Mouse (Mus musculus): ENCODE measurements around the gene Ccdc83. TPM values are rescaled to one million over a fixed set of nuclear protein-coding genes. Genes with fewer than 3 reads are reported as not detected.

The Ccdc83 gene
- polyA plus RNA-seq, 1 experiment from 2014 or later, result not detected

DNA sequence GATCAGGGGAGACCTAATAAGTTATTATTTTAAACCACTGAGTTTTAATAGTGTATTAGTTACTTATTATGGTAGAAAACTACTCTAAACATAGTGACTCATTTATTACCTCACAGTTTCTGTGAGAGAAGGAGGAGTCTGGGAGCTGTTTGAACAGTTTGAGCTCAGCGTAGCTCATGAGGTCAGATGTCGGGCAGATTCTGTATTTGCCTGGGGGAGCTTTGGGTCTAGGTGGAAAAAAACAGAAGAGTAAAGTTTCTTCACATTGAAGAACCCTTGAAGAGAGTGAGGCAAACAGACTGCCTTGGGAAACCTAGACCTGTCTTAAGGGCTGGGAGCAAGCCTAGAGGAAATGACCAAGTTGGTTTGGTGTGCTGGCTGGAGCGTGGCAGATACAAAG, 11.7 kb upstream of the Ccdc83 start:
- H3K36me3 ChIP-seq (ENCODE audit: control insufficient read depth, insufficient read depth, low read length), result no peaks in the 10 kb centered on the region
- no peak overlapping the region for H3K4me3 ChIP-seq (ENCODE audit: low read depth, low read length)
- H3K9me3 ChIP-seq (ENCODE audit: control insufficient read depth, low read depth, low read length), result no peaks in the 10 kb centered on the region
- no peaks in the 10 kb centered on the region for H3K27me3 ChIP-seq (ENCODE audit: control insufficient read depth, insufficient read depth, low read length)
- no peak overlapping the region for H3K4me2 ChIP-seq (replicated peaks; ENCODE audit: low read depth, low read length)
- no peak overlapping the region for H3K9ac ChIP-seq (replicated peaks; ENCODE audit: low read depth, low read length)
- ATAC-seq (ENCODE audit: insufficient number of reproducible peaks, insufficient read depth, low FRiP score, low read depth), result no peak
- 61% methylated on average over 3 of the region's 3 CpGs for WGBS
- peaks cover 4% of the 10 kb centered on the region; the same call in 1 of the 2 replicates for H3K4me1 ChIP-seq (ENCODE audit: control insufficient read depth, insufficient read depth, low read length)
- H3K27ac ChIP-seq (ENCODE audit: low read length), result no peak overlapping the region

DNA sequence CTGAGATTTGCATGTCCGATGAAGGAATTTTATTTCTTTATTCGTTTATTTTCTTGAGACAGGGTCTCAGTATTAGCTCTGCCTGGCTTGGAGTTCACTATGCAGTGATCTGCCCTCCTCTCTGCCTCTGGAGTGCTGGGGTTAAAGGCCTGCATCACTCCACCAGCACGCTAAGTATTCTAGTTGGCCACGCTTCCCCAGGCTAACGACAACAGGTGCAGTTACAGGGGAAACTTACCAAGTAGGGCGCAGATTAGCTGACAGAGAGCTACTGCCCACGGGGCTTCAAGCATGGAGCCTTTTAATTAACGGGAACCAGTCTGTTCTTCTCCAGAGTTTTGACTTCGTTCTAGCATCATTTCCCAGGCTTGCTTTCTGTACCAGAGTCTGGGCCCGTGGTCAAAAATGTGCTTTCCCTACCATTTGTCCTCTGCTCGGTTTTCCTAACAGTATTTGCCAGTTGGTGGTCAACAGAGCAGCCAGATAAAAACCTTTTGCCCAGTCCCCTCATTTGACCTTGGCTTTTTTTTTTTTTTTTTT, 9.1 kb upstream of the Ccdc83 start:
- no peak overlapping the region for H3K9ac ChIP-seq (replicated peaks; ENCODE audit: low read depth, low read length)
- no peaks in the 10 kb centered on the region for H3K36me3 ChIP-seq (ENCODE audit: control insufficient read depth, insufficient read depth, low read length)
- H3K4me2 ChIP-seq (replicated peaks; ENCODE audit: low read depth, low read length), result no peak overlapping the region
- no peaks in the 10 kb centered on the region for H3K4me1 ChIP-seq (ENCODE audit: control insufficient read depth, insufficient read depth, low read length)
- ATAC-seq (ENCODE audit: insufficient number of reproducible peaks, insufficient read depth, low FRiP score, low read depth), result no peak
- H3K4me3 ChIP-seq (ENCODE audit: low read depth, low read length), result no peak overlapping the region
- 62% methylated on average over 11 of the region's 11 CpGs for WGBS
- H3K9me3 ChIP-seq (ENCODE audit: control insufficient read depth, low read depth, low read length), result no peaks in the 10 kb centered on the region
- H3K27me3 ChIP-seq (ENCODE audit: control insufficient read depth, insufficient read depth, low read length), result no peaks in the 10 kb centered on the region
- H3K27ac ChIP-seq (ENCODE audit: low read length), result no peak overlapping the region

DNA sequence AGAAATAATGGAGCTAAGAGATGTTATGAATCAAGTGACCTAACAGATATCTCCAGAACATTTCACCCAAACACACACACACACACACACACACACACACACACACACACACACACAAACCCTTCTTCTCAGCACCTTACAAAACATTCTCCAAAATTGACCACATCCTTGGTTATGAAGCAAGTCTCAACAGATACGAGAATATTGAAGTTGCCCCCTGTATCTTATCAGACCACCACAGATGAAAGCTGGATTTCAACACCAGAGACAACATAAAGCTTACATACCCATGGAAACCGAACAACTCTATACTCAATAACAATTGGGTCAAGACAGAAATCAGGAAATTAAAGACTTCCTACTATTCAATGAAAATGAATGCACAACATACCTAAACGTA, 4.6 kb upstream of the Ccdc83 start:
- 73% methylated on average over 3 of the region's 3 CpGs for WGBS
- no peak for ATAC-seq (ENCODE audit: insufficient number of reproducible peaks, insufficient read depth, low FRiP score, low read depth)
- H3K27ac ChIP-seq (ENCODE audit: low read length), result no peak overlapping the region
- no peak overlapping the region for H3K9ac ChIP-seq (replicated peaks; ENCODE audit: low read depth, low read length)
- H3K27me3 ChIP-seq (ENCODE audit: control insufficient read depth, insufficient read depth, low read length), result no peaks in the 10 kb centered on the region
- H3K36me3 ChIP-seq (ENCODE audit: control insufficient read depth, insufficient read depth, low read length), result no peaks in the 10 kb centered on the region
- no peaks in the 10 kb centered on the region for H3K4me1 ChIP-seq (ENCODE audit: control insufficient read depth, insufficient read depth, low read length)
- no peak overlapping the region for H3K4me3 ChIP-seq (ENCODE audit: low read depth, low read length)
- no peaks in the 10 kb centered on the region for H3K9me3 ChIP-seq (ENCODE audit: control insufficient read depth, low read depth, low read length)
- H3K4me2 ChIP-seq (replicated peaks; ENCODE audit: low read depth, low read length), result no peak overlapping the region

DNA sequence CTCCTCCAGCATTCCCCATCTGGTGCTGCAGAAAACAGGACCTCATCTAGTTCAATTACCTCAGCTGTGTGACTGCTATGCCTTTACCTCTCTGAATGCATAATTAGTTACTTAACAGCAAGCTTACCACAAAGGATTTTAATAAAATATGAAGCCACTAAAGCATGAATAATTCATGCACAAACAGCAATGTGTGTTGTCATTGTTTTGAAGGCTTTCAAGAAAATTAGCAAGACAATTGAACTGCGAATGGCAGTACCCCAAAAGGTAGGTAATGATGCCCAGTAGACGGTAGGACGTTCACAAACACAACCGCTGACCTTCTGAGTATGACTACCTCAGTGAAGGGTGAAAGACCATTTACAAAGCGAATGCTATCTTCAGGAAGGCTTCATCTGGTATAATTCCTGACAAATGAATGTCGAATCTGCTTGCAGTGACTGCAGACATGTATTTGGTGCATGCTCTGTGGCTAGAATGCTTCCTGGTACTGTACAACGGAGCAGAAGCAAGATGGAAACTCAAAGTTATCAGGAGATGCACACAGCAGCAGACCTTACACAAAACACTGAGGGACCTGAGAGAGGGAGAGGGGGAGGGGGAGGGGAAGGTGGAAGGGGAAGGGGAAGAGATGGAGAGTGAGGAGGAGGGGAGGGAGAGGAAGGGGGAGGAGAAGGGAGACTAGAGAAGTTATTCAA, 3.5 kb downstream of the Ccdc83 start:
- no peak overlapping the region for H3K9ac ChIP-seq (replicated peaks; ENCODE audit: low read depth, low read length)
- WGBS, result 38% methylated on average over 7 of the region's 7 CpGs
- H3K4me1 ChIP-seq (ENCODE audit: control insufficient read depth, insufficient read depth, low read length), result no peaks in the 10 kb centered on the region
- no peak for ATAC-seq (ENCODE audit: insufficient number of reproducible peaks, insufficient read depth, low FRiP score, low read depth)
- H3K4me2 ChIP-seq (replicated peaks; ENCODE audit: low read depth, low read length), result no peak overlapping the region
- no peaks in the 10 kb centered on the region for H3K27me3 ChIP-seq (ENCODE audit: control insufficient read depth, insufficient read depth, low read length)
- H3K36me3 ChIP-seq (ENCODE audit: control insufficient read depth, insufficient read depth, low read length), result no peaks in the 10 kb centered on the region
- H3K4me3 ChIP-seq (ENCODE audit: low read depth, low read length), result no peak overlapping the region
- H3K9me3 ChIP-seq (ENCODE audit: control insufficient read depth, low read depth, low read length), result no peaks in the 10 kb centered on the region
- H3K27ac ChIP-seq (ENCODE audit: low read length), result no peak overlapping the region

DNA sequence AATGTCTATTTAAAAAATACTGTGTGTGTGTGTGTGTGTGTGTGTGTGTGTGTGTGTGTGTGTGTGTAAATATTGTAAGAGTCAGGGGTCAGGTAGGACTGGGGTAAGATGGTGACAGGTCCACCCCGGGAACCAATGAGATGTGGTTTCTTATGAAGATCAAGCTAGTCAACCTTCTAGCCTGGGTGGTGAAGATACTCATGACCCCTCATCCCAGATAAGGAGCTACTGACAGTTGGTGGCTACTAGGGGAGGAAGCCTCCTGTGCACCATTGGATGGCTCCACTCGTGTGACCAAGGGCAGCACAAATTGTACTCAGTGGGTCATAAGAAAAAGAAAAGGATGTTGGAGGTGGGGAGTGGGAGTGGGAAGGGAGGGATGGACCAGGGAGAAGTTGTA, 5.7 kb downstream of the Ccdc83 start:
- H3K27ac ChIP-seq (ENCODE audit: low read length), result no peak overlapping the region
- no peak overlapping the region for H3K4me2 ChIP-seq (replicated peaks; ENCODE audit: low read depth, low read length)
- no peaks in the 10 kb centered on the region for H3K9me3 ChIP-seq (ENCODE audit: control insufficient read depth, low read depth, low read length)
- H3K36me3 ChIP-seq (ENCODE audit: control insufficient read depth, insufficient read depth, low read length), result no peaks in the 10 kb centered on the region
- H3K4me1 ChIP-seq (ENCODE audit: control insufficient read depth, insufficient read depth, low read length), result no peaks in the 10 kb centered on the region
- 79% methylated on average over 2 of the region's 2 CpGs for WGBS
- H3K9ac ChIP-seq (replicated peaks; ENCODE audit: low read depth, low read length), result no peak overlapping the region
- ATAC-seq (ENCODE audit: insufficient number of reproducible peaks, insufficient read depth, low FRiP score, low read depth), result no peak
- no peaks in the 10 kb centered on the region for H3K27me3 ChIP-seq (ENCODE audit: control insufficient read depth, insufficient read depth, low read length)
- H3K4me3 ChIP-seq (ENCODE audit: low read depth, low read length), result no peak overlapping the region

DNA sequence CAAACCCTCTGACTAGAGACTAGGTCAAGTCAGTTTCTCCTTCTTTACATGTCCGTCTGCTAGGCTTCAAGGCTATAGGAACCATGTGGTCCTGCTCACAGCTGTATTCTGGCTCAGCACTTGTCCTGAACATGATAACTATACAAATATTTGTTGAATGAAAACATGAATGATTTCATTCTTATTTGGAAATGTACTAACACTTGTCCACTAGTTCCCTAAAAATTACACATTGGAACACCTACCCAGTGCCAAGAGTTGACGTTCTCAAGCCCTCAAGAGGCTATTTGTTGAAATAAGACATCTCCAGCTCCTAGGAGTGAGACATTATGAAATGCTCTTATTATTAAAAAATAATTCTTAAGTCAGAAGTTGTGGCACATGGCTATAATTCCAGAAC, 6.9 kb downstream of the Ccdc83 start:
- Histone ChIP-seq H3K27ac (ENCODE audit: low read length) (no peak overlapping the region), H3K9ac (replicated peaks; ENCODE audit: low read depth, low read length) (no peak overlapping the region), H3K4me3 (ENCODE audit: low read depth, low read length) (no peak overlapping the region), H3K27me3 (ENCODE audit: control insufficient read depth, insufficient read depth, low read length) (no peaks in the 10 kb centered on the region), H3K9me3 (ENCODE audit: control insufficient read depth, low read depth, low read length) (no peaks in the 10 kb centered on the region), H3K36me3 (ENCODE audit: control insufficient read depth, insufficient read depth, low read length) (no peaks in the 10 kb centered on the region), H3K4me1 (ENCODE audit: control insufficient read depth, insufficient read depth, low read length) (no peaks in the 10 kb centered on the region), H3K4me2 (replicated peaks; ENCODE audit: low read depth, low read length) (no peak overlapping the region)
- WGBS, result 65% methylated on average over 2 of the region's 2 CpGs
- ATAC-seq (ENCODE audit: insufficient number of reproducible peaks, insufficient read depth, low FRiP score, low read depth), result no peak

DNA sequence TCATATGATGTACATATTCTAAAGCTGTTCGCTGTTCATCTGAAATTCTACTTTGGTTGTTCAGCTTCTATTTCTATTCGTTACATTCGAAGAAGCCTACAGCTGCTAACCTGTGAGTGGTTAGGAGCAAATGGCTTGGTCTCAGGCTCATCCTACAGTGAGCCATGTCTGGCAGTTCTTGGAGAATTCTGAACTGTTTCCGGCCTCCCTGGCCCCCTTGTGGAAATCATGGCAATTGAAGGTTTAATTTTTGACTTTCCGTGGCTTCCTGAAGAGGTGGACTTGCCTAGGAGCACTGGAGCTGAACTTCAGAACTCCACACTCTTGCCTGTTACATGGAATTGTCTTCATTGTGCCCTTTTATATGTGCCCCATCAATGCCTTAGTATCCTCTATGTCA, 12.6 kb downstream of the Ccdc83 start:
- H3K9me3 ChIP-seq (ENCODE audit: control insufficient read depth, low read depth, low read length), result no peaks in the 10 kb centered on the region
- H3K4me1 ChIP-seq (ENCODE audit: control insufficient read depth, insufficient read depth, low read length), result no peaks in the 10 kb centered on the region
- no peak overlapping the region for H3K4me2 ChIP-seq (replicated peaks; ENCODE audit: low read depth, low read length)
- no peak overlapping the region for H3K27ac ChIP-seq (ENCODE audit: low read length)
- ATAC-seq (ENCODE audit: insufficient number of reproducible peaks, insufficient read depth, low FRiP score, low read depth), result no peak
- H3K27me3 ChIP-seq (ENCODE audit: control insufficient read depth, insufficient read depth, low read length), result no peaks in the 10 kb centered on the region
- H3K4me3 ChIP-seq (ENCODE audit: low read depth, low read length), result no peak overlapping the region
- no peak overlapping the region for H3K9ac ChIP-seq (replicated peaks; ENCODE audit: low read depth, low read length)
- H3K36me3 ChIP-seq (ENCODE audit: control insufficient read depth, insufficient read depth, low read length), result no peaks in the 10 kb centered on the region
- WGBS, result 78% methylated on average over 5 of the region's 5 CpGs

DNA sequence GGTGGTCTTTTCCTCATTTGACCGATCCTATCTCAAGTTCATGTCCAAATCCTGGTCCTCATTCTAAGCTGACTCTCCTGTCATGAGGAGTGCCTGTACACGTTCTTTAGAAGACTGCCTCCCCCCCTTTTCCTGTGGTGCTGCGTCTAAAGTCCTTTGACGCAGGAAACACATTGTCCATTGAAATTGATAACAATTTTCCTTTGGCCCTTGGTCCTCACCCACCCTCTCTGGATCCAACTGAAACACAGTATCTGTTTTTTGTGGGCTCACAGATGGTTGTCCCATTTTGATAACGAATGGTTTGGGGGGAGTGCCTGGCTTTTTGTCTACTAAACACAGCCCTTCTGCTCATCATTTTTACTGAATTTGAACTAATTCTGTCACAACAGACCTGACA, 21.9 kb downstream of the Ccdc83 start:
- ATAC-seq (ENCODE audit: insufficient number of reproducible peaks, insufficient read depth, low FRiP score, low read depth), result no peak
- no peaks in the 10 kb centered on the region for H3K4me1 ChIP-seq (ENCODE audit: control insufficient read depth, insufficient read depth, low read length)
- no peaks in the 10 kb centered on the region for H3K27me3 ChIP-seq (ENCODE audit: control insufficient read depth, insufficient read depth, low read length)
- H3K4me3 ChIP-seq (ENCODE audit: low read depth, low read length), result no peak overlapping the region
- no peaks in the 10 kb centered on the region for H3K36me3 ChIP-seq (ENCODE audit: control insufficient read depth, insufficient read depth, low read length)
- H3K9ac ChIP-seq (replicated peaks; ENCODE audit: low read depth, low read length), result no peak overlapping the region
- no peak overlapping the region for H3K4me2 ChIP-seq (replicated peaks; ENCODE audit: low read depth, low read length)
- H3K27ac ChIP-seq (ENCODE audit: low read length), result no peak overlapping the region
- WGBS, result 73% methylated on average over 5 of the region's 5 CpGs
- no peaks in the 10 kb centered on the region for H3K9me3 ChIP-seq (ENCODE audit: control insufficient read depth, low read depth, low read length)

DNA sequence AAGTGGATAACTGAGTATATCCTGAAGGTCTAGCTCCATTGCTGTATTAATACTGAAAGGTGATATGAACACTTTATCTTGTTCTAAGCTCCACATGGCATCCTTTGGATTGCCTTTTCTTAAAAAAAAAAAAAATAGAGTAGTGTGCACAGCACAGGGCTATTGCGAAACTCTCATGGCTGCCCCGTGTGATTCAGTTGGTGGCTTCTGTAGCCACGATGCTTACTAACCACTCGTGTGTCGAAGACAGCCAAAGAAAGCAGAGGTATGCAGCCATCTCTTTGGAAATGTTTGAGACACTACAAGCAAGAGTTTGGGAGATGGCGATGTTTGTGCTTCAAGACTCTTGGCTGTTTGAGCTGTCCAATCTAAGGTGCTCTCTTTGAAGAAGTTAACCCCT, 22.4 kb downstream of the Ccdc83 start:
- H3K27me3 ChIP-seq (ENCODE audit: control insufficient read depth, insufficient read depth, low read length), result no peaks in the 10 kb centered on the region
- H3K27ac ChIP-seq (ENCODE audit: low read length), result no peak overlapping the region
- H3K9ac ChIP-seq (replicated peaks; ENCODE audit: low read depth, low read length), result no peak overlapping the region
- no peak overlapping the region for H3K4me3 ChIP-seq (ENCODE audit: low read depth, low read length)
- no peaks in the 10 kb centered on the region for H3K4me1 ChIP-seq (ENCODE audit: control insufficient read depth, insufficient read depth, low read length)
- ATAC-seq (ENCODE audit: insufficient number of reproducible peaks, insufficient read depth, low FRiP score, low read depth), result no peak
- H3K9me3 ChIP-seq (ENCODE audit: control insufficient read depth, low read depth, low read length), result no peaks in the 10 kb centered on the region
- H3K36me3 ChIP-seq (ENCODE audit: control insufficient read depth, insufficient read depth, low read length), result no peaks in the 10 kb centered on the region
- WGBS, result 84% methylated on average over 6 of the region's 6 CpGs
- H3K4me2 ChIP-seq (replicated peaks; ENCODE audit: low read depth, low read length), result no peak overlapping the region
